In genomic region chr10:127264971-127265370, GRCm38 (mm10) we compare ENCODE assay signal across 20 mouse cellular contexts.
"Had no signal": no experiment of that assay in that cellular context is flagged by ENCODE, and none has a peak within 500 bp of the region (broad histone marks: within the 10 kb centered on the region; RNA-seq: fewer than 3 reads in every experiment).

No protein-coding gene starts in this region.

- H3K36me3 ChIP-seq: intestine, embryonic 15.5 days had no signal

- H3K27ac ChIP-seq: hindbrain, embryonic 12.5 days; hindbrain, embryonic 14.5 days; intestine, embryonic 15.5 days; limb, embryonic 10.5 days; limb, embryonic 12.5 days had no signal

- ATAC-seq: hindbrain, embryonic 16.5 days; inflammation-experienced regulatory T-cells, adult 6 months had no signal

- DNase-seq: gastrocnemius, postnatal 25 days; heart, adult 18-20 months; heart, postnatal 10 days; heart, postnatal 4 days; kidney, adult 18-20 months; kidney, postnatal 10 days; kidney, postnatal 25 days; liver; liver, embryonic 13.5 days had no signal

- H3K9ac ChIP-seq: heart, embryonic 12.5 days; hindbrain, embryonic 12.5 days; hindbrain, embryonic 14.5 days; intestine, embryonic 15.5 days; limb, embryonic 12.5 days; liver, embryonic 13.5 days; liver, embryonic 15.5 days had no signal

- H3K4me3 ChIP-seq: hindbrain, embryonic 12.5 days; intestine, embryonic 15.5 days; limb, embryonic 10.5 days; liver, embryonic 13.5 days had no signal

- H3K9me3 ChIP-seq: heart, embryonic 10.5 days; heart, embryonic 12.5 days; hindbrain, embryonic 10.5 days; hindbrain, embryonic 12.5 days; intestine, embryonic 15.5 days; limb, embryonic 10.5 days; limb, embryonic 12.5 days; liver, embryonic 13.5 days; liver, embryonic 15.5 days had no signal

- H3K4me2 ChIP-seq: heart, embryonic 12.5 days had no signal
